Mouse (Mus musculus): ENCODE measurements around the gene Map3k14.

DNA sequence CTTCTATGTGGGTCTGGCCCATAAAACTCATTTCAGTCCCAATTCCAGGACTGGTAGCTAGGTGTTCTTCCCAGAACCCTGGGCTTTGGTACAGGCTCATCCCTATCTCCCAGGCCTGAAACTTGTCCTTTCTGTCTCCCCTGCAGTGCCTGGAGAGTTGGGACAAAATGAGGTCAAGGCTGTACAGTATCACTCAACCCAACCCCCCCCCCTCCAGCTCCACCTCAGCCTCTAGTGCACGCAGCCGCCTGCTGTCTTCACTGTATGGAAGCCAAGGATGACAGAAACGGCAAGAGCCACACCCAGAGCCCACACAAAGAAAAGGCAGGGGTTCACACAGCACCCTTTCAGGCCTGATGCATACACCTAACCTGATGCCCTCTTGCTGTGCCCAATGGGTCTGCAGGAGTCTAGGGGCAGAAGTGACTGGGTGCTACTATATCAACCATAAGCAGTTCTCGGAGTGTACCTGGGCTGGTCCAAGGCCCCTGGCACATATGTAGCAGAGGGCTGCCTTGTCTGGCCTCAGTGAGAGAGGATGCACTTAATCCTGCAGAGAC is 20.5 kb downstream of the Map3k14 start:
- no peak for TF ChIP-seq CTCF (IDR thresholded peaks at IDR 0.05; ENCODE audit: low read depth)
- no peak for TF ChIP-seq EP300 (IDR thresholded peaks at IDR 0.05; ENCODE audit: low read depth)
